Mouse (Mus musculus) left cerebral cortex, postnatal 14 days (tissue): ENCODE data around the gene Lrrc42. TPM values are rescaled to one million over a fixed set of nuclear protein-coding genes. Genes with fewer than 3 reads are reported as not detected.
A peak's percentile ranks its signal among the peaks of the same experiment; 100 is the strongest.

Source experiments
- DNase-seq, 2 experiments: peaks; one replicate each; pipeline ENCODE4 v3.0.0; 2021 to 2022; ENCODE audit warnings: low spot score in 2 of 2, mixed read lengths in 1 of 2
- intact Hi-C: fragments of 180-260 bp; cut with DNase I; formaldehyde crosslinking; loops from one replicate; pipeline ENCODE4 v1.15.1; 2025
- long read RNA-seq, 2 experiments: library from polyadenylated mRNA; stranded (forward); transcript quantifications; one replicate each; pipeline ENCODE4 v2.0.0; 2021
- total RNA-seq, 2 experiments: library from RNA; stranded (reverse); gene quantifications; 2 replicates each; pipeline ENCODE4 v1.2.3; 2021

Gene Lrrc42
- total RNA-seq, result 10 to 100 TPM; 34.0 to 37.9 TPM
- long read RNA-seq, experiment 1, transcript Lrrc42-201 (8 exons, 1,755 nt), result major isoform, 21 of 26 reads
- long read RNA-seq, experiment 1, partial matches to known transcripts, result 2 of 26 reads
- long read RNA-seq, experiment 1, other reads (novel, unspliced or antisense), result 3 of 26 reads
- long read RNA-seq, experiment 2, transcript Lrrc42-201 (8 exons, 1,755 nt), result major isoform, 16 of 25 reads
- long read RNA-seq, experiment 2, partial matches to known transcripts, result 3 of 25 reads
- long read RNA-seq, experiment 2, other reads (novel, unspliced or antisense), result 6 of 25 reads

DNA sequence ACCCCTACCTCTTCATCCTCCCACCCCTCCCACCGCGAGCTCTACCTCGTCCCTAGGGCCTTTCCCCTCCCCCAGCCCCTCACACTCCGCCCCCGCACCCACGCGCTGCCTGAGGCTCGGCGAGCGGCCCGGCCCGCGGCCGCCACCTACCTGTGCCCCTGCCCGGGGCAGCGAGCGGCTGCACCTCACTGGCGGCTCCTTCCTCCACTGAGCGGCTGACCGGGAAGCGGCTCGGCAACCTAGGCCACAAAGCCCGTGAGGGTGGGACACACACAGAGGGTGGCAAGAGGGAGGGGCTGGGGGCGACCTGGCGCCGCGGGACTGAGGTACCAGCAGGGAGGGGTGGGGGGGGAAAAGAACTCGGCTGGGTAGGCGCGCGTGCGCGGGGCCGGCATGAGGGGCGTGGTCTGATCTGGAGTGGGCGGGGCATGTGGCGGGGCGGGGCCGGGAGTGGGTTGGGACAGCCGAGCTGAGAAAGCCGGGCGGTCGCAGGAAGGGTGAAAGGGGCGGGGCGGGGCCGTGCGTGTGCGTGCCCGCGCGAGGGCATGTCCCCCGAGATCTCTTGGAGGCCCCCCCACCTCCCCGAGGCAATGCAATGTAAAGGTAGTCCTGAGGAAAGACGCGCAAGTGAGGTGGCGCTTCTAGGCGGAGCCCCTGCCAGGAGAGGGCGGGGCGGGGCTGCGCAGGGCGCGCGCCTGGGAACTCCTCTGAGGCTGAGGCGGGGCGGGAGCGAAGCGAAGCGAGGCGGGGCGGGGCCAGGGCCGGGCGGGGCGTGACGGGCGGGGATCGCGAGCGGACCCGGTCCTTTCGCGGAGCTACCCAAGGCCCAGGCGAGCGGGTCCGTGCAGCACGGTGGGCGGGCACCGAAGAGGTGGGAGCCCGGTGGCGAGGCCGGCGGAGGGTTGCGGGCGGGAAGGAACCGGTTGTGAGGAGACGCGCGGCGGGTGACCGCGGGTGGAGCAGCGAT, at the start of gene Lrrc42, which contains the start of gene Hspb11:
Lrrc42 (minus strand) TSS at position 408 of the 967 bp plus-strand sequence.
Hspb11 (plus strand) TSS at position 469 of the 967 bp plus-strand sequence.
- peak; percentile 93 for DNase-seq
- intact Hi-C loops, result loop anchor here (5.0 kb wide), 2 partner anchors 59 to 76 kb away; partner anchors contain the start of genes Tceanc2, Tmem59 and Yipf1

DNA sequence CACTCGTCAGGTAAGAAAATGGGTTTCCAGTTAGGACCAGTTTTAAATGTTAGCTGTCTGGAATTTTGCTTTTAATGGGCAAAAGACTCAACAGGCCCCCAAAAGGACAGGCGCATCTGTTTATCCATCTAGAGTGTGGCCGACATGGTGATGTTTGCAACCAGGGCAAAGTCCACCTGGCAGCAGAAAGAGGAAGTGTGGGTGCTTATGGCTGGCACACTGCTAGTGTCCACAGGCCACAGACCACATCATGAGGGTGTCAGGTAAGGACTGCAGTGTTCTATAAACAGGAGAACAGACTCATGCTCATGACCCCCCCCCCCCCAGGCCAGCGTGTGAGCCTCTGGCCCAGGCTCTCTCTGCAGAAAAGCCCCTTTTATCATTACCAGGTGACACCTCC, 49.5 kb upstream of the Lrrc42 start:
- intact Hi-C loops, result no loop called here
- DNase-seq, result no peak

DNA sequence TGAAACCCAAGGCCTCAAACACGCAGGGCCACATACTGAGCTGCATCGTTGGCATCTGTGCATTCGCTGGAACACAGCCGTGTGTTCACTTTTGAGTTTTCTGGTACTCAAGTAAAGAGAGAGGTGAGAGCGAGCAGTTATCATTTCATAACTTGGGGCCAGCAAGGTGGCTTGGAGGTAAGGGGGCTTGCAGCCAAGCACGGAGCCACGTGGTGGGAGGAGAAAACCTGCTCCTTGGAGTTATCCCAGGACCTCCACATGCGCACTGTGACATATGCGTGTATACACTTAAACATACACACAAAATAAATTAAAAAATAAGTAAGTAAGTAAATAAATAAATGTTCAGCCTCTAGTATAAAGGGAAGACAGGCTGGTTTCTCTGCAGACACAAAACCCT, 48.9 kb upstream of the Lrrc42 start:
- no peak for DNase-seq
- intact Hi-C loops, result no loop called here

DNA sequence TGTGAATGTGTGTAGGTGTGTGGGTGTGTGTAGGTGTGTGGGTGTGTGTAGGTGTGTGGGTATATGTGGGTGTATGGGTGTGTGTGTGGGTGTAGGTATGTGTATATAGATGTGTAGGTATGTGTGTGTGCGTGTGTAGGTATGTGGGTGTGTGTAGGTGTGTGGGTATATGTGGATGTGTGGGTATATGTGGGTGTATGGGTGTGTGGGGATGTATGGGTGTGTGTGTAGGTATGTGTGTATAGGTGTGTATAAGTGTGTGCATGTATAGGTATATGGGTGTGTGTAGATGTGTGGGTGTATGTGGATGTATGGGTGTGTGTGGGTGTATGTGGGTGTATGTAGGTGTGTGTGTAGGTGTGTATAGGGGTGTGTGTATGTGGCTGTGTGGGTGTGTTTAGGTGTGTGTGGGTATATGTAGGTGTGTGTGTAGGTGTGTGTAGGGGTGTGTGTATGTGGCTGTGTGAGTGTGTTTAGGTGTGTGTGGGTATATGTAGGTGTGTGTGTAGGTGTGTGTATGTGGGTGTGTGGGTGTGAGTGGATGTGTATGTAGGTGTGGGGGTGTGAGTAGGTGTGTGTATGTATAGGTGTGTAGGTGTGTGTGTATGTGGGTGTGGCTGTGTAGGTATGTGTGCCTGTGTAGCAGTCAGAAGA, 47.7 kb upstream of the Lrrc42 start:
- no peak for DNase-seq
- intact Hi-C loops, result no loop called here

DNA sequence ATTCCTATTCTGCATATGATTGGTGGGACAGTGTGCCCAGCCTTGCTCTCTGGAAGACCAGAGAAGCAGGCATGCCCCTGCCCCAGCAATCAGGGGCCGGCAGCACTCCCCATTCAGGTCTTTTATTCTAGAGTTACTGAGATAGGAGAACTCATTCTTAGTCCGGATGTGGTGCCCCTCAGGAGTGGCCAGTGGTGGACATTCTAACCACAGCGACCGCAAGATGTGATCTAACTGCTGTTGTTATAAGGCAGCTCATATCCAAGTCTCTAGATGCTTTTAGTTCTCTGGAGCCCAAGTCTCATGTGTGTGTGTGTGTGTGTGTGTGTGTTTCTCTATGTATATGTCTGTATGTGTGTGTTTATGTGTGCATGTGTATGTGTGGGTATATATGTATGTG, 47.0 kb upstream of the Lrrc42 start:
- intact Hi-C loops, result no loop called here
- no peak for DNase-seq

DNA sequence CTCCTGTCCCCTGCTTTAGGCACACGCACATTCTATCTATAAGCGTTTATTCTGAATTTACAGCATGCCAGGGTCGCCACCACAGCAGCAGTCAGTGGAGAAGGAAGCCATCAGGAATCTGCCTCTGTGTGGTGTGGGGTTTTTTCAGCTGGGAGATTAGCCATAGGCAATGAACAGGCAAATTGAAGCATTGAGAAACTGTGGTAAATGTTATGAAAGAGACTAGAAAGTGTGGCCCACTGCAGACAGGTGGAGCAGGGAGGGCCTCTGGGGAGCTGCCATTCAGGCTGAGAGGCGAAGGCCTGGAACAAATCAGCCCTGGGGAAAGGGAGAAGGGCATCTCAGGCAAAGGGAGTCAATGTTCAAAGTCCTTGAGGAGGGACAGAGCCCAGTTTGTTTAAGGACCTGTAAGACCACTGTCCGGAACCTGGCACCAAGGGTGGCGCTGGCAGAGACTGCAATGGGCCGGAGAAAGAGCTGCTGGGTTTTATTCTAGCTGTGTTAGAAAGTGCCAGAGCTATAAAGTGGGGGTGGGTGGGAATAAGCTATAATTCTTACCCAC, 46.5 kb upstream of the Lrrc42 start:
- DNase-seq, result no peak
- intact Hi-C loops, result no loop called here

DNA sequence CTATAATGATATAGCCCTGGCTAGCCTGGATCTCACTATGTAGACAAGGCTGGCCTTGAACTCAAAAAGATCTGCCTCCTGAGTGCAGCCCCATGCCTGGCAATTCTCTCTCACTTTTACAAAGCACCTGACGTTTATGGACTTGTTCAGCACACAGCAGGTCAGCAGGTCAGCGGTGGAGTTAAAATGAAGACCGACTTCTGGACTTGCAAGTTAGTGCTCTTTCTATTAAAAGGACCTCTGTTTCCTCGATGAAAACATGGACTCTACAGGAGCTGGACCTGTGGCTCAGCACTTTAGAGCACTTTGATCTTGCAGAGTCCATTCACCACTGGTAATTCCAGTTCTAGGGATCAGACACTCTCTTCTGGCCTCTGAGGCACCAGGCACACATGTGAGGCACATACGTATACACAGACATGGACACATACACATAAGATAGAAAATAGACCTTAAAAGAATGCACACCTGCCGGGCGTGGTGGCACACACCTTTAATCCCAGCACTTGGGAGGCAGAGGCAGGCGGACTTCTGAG, 44.8 kb upstream of the Lrrc42 start:
- no peak for DNase-seq
- intact Hi-C loops, result no loop called here

DNA sequence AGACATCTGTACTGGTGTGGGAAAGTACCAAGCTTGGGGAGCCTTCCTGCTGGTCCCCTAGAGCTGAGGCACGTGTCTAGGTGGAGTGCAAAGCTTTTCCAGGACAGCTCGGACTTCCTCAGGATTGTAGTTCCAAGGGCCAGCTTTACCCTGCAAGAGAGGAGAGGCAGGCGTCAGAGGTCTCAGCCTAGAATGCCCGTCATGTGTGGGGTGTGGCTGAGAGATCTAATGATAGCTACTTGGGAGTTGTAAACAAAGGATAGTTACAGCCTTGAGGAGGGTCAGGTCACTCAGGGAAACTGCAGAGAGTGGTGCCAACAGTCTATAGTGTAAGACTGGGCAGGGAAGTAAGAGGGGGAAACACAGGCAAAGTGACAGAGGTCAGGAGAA, 38.9 kb upstream of the Lrrc42 start:
- no peak for DNase-seq
- intact Hi-C loops, result no loop called here

DNA sequence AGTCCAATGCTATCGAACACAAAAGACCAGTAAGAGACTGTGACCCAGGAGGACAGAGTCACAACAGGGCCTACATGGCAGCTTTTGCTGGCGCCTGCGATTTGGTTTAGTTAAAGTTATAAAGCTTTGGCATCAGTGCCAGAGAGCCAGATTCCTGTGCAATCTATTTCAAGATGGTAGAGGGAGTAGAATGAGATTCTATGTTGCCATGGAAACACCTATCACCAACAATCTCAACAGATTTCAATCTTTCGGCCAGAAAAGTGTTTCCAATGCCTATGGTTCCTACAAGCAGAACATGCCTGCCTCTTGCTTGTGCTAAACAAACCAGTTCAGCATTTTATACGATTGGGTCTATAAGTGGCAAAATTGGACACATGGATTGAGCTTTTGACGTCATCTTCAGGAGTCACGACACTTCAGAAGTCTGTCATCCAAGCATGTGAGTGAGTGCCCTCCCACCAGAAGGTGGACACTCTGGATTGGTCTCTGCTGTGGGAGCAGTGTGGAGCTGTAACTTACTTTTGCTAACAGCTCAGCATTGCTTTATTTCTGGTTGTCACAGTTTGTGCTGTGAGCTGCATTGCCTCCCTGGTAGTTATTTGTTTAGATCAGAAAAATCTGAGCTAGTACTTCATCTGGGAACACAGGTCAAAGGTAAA, 38.4 kb upstream of the Lrrc42 start:
- DNase-seq, result peak; percentile 12 to 69

DNA sequence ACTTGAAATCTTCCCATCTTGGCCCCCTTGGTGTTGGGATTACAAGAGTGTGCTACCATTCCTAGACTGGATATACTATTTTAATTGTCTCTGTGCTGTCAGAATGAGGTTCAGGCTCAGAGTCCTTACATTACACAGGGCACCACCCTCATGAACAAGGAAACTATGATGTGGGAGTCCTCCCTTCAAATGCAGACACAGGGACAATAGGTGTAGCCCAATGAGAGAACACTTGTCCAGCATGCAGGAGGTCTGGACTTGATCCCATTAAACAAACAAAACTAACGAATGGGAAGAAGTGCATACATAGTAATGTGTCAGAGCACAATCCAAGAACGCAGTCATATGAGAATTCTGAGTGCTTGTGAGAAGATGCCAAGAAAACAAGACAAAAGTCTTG, 34.2 kb upstream of the Lrrc42 start:
- intact Hi-C loops, result no loop called here
- no peak for DNase-seq

More for the DNA sequence above, 38.4 kb upstream of the Lrrc42 start:
- intact Hi-C loops, result no loop called here

DNA sequence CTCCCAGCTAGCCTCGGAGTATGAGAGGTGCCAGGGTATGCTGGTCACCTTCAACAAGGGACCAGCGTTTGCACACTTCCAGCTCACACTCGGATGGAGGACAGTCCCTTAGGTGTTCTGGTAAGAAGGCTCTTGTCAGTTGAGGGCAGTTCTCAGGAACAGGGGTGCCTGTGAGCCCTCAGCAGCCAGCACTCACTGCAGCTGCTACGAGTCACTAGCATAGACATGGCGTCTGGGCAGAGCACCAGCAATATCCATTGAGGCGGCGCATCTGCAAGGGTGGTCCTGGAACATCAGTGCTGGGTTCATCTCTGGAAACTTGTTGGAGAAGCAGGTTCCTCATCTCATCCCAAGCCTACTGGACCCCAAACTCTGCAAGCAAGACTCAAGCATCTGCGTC, 33.1 kb upstream of the Lrrc42 start:
- DNase-seq, result no peak
- intact Hi-C loops, result no loop called here

DNA sequence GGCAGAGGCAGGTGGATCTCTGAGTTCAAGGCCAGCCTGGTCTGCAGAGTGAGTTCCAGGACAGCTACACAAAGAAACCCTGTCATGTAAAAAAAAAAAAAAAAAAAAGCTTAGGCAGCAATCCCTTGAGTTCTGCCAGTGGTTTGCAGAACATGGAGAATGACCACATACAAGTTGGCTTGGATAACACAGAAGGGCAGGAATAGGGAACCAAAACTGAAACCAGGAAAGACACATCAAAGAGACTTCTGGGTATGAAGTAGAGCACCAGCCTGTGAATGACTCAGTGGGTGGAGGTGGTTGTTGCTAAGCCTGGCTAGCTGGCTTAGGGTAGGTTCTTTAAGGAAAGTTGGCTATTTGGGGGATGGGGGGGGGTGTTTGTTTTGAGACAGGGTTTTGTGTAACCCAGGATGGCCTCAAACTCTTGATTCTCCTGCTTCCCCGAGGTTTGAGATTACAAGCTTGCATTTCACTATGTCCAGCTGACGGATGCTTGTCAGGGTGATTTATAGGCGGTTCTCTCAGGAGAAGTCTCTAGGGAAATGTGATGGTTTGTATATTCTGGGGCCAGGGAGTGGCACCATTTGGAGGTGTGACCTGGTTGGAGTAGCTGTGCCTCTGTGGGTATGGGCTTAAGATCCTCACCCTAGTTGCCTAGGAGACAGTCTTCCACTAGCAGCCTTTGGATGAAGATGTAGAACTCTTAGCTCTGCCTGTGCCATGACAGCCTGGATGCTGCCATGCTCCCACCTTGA, 32.3 kb upstream of the Lrrc42 start:
- intact Hi-C loops, result no loop called here
- DNase-seq, result no peak

DNA sequence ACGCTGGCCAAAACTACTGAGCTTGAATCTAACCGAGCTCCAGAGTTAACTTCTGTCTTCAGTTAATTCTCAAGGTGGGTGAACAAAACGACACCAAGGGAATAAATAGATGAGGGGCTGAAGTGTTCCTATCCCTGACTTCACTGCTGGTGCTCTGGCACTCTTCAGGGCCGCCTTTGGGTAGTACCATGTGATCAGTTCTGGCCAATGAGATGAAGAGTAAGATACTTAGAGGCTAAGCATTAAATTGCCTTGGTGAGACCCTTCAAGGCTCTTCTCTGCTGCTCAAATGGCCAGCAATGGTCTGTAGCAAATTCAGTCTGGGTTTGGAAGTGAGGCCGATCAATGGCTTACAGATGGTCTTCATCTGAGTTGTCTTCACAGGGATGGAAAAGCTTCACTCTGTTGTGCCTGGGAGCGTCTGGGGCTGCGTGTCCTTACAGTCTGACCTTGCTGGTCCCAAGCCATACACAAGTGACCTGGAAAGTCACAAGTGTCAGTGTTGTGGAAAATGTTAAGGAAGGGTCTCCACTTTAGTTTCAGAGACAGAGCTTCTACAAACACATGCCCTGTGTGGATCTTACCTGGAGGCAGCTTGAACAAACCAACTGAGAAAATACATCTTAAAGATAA, 27.6 kb upstream of the Lrrc42 start:
- intact Hi-C loops, result no loop called here
- no peak for DNase-seq

DNA sequence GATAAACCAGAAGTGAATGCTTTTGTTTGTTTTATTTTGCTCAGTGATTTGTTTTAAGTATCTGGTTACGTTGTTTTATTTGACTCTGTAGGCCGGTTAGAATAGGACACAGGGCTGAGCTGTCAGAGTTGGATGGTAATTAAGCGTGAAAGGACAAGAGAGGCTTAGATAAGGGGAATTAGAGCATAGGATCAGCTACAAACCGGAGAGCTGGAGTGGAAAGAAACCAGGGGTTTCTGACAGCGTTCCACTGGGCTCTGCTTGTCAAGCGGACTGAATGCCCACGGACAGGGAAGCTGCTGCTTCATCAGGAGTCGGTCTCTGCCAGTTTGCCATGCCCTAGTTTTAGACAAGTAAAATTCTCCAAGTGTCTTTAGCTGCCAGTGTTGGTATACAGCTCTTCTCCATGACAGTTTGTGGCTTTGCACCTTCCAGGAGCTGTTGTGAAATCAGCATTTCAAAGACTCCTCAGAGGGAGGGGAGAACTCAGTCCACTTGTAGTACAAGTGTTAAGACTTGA, 24.9 kb upstream of the Lrrc42 start:
- DNase-seq, result no peak
- intact Hi-C loops, result no loop called here

DNA sequence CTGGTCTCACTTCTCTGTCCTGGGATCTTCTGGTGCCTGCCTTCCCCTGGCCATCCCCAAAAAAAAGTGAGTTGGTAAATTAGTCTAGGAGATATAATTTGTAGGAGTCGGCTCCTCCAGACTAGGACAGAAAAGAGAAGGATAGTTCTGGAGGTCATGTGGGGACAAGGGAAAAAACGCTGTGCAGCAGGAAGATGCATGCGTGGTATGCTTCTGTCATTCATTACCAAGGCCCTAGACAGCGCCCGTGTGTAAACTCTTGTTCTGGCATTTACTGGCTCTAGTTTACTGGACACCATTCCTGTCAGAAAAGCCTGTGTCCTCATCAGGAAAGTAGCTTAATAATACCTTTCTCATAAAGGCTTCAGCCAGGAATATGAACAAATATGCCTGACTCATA, 21.2 kb upstream of the Lrrc42 start:
- intact Hi-C loops, result no loop called here
- no peak for DNase-seq

DNA sequence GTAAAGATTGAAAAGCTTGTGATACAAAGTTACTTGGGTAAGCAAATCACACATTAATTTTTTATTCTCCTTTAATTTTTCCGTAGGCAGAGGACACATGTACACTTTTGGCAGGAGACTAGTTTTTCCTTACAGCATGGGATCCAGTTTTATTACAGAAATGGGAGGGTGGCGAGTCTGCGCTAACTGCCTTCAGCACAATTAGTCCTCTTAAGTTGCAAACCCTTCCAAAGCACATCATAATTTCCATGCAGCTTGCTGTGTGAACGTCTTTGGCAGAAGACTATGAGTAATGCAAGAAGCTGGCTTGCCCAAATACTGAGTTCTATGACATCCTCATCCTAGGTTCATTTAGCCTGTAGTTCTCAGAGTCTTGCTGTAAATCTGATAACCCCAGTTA, 20.4 kb upstream of the Lrrc42 start:
- intact Hi-C loops, result no loop called here
- DNase-seq, result no peak

DNA sequence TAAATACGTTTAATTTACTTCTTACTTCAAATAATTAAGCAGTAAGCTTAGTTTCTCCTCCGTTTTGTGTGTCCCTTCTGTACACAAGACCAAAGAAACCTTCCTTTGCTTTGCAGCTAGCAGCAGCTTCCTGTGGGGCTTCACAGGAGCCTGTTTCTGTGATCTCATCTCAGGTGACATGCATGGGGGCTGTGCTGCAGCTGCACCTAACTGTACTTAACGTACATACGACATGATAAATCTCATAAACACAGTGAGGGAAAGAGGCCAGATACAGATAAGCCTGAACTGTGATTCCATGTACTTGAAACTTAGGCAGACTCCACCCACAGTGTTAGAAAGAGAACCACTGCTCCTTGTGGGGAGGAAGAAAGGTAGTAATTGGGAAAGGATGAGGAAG, 6.7 kb upstream of the Lrrc42 start:
- DNase-seq, result no peak

DNA sequence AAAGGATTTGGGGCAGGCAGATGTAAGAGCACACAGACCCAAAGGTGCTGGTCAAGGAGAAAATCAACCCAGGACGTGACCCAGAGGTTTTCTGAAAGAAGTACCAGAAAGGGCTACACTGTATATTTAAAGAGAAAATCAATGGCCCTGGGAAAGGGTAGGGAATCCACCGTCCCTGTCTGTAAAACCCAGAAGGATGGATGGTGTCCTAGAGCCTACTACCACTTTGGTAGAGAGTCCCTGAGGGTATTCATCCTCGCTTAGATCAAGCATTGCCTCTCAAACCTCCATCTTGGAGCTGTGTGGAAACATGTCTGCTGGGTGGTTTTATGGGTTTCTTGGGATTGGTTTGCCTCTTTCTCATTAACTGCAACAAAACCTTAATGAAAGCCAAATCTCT, 1.1 kb upstream of the Lrrc42 start:
- no peak for DNase-seq
- intact Hi-C loops, result loop anchor here (5.0 kb wide), 2 partner anchors 58 to 77 kb away; partner anchors contain the start of genes Tceanc2, Tmem59 and Yipf1

More for the DNA sequence above, 6.7 kb upstream of the Lrrc42 start:
- intact Hi-C loops, result no loop called here
